Mouse (Mus musculus): ENCODE data around the gene Ppcdc. TPM values are rescaled to one million over a fixed set of nuclear protein-coding genes. Genes with fewer than 3 reads are reported as not detected.

Gene Ppcdc
- polyA plus RNA-seq, 1 experiment, result 4.0 TPM

DNA sequence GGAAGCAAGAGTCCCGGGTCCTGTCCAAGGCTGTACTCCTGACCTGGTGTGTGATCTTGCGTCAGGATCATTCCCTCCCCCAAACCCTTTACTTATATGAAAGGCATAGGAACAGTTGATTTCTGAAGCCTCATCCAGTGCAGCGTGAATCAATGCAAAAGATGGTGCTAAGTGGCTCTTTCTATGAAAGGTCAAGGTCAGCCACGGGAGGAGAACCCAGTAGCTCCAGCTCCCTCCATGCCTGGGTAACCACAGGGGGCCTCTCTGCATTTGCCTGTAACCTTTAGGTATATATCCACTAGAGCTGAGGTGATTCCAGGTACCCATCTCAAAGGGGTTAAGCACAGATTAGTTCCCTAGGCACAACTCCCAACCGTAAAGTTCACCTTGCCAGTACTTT, 3.8 kb downstream of the Ppcdc start:
- TF ChIP-seq GATA1 (IDR thresholded peaks at IDR 0.05; ENCODE audit: low read length), result no peak

DNA sequence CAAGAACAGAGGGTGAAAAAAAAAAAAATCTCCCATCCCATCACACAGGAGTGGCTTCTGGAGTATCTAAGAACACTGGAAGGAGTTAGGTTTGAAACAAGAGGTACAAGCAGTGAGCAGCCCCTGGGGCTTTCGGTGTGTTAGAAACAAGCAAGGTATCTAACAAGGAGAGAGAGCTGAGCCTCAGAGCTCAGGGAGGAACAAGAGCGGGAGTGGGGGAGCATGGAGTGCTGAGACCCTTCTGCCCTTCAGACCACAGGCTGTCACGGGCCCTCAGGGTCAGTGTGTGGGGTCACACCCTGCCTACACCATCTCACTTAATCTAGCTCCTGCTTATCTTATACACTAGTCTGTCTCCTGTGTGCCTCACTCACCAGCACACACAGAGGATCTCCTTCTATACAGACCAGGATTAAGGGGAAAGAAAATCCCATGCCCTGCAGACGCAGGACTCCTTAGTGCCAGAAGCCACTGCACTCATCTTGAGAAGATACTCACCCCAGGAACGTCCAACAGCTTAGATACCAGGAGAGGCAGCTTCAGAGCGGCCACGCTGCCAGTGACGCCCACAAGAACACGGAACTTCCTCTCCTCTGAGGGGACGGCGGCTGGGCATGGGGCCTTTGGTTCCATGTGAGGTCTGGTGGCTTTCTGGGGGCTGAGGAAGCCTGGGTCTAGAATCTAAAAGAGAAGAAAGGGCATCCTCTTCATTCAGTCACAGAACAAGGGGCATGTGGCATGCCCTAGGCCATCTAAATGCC, 5.3 kb downstream of the Ppcdc start:
- TF ChIP-seq GATA1 (IDR thresholded peaks at IDR 0.05; ENCODE audit: low read length), result no peak

DNA sequence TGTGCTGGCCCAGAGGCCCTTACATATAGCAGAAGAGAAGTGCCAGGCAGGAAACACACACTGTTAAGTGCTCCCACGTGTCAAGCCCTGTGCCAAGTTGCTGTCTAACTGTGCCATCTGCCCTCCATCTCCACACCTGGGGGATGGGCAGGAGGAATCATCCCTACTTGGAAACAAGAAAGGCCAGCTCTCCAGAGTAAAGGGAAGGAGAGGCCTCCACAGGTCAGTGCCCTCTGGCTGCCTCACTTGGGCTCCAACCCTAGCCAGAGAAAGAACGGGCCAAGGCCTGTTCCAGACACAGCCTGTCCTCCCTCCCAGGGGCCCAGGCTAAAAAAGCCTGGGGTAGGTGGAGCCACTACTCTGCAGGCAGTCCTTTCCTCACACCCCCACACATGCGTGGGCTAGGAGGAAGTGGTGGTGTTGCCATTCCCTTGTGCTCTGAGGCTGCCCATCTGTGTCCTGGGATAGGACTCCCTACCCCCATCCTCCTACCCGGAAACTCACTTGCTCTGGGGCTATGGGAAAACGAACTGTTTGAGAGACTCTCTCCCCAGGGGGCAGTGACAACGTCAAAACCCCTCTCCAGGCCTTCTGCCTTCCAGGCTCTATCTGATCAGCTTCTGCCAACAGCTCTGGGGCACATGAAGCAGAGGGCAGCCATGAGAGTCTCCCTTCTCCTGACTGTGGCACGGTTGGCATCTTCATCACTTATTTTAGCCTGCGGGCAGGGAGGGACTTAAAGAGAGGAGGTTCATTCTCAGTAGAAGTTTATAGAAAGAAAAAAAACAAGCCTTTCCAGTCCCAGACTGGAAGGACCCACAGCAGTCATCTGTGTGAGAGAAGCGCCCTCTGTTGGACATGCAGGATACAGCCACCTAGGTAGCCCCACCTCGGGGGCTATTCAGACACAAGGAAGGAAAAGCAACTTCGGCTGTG, 6.6 kb downstream of the Ppcdc start:
- TF ChIP-seq GATA1 (IDR thresholded peaks at IDR 0.05; ENCODE audit: low read length), result no peak

DNA sequence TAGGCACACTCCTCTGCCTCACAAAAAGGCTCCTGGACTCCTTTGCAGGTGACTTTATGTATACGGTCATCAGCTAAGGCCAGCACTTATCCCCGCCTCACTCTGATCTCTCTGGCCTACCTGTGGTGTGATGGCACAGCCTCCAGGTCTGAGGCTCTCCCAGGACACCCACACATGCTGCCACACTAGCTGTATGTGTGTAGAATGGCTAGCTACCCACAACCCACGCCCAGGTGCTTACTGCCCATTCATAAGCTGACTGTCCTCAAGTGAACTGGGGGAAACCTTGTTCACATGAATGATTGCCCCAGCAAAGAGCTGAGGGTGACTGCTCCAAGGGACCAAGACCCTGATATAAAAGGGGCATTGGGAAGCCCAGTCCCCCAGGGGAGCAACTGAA, 7.4 kb downstream of the Ppcdc start:
- no peak for TF ChIP-seq GATA1 (IDR thresholded peaks at IDR 0.05; ENCODE audit: low read length)

DNA sequence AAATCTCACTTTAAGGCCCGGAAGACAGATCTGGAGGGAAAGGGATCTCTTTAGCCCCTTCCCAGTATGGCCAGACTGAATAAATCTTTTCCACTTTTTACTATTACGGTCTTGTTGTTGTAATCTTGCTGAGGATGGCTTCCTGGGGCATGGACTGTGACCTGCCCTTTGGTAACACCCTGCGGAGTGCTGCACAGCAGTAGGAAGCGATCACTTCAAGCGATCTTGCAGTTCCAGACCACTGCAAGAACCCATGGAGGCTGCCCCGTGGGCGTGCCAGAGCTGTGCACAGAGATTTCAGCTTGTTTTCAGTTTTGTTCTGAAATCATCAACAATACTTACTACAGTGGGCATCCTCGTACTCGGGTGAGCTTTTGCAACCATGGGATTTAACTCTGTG, 8.7 kb downstream of the Ppcdc start:
- no peak for TF ChIP-seq GATA1 (IDR thresholded peaks at IDR 0.05; ENCODE audit: low read length)

DNA sequence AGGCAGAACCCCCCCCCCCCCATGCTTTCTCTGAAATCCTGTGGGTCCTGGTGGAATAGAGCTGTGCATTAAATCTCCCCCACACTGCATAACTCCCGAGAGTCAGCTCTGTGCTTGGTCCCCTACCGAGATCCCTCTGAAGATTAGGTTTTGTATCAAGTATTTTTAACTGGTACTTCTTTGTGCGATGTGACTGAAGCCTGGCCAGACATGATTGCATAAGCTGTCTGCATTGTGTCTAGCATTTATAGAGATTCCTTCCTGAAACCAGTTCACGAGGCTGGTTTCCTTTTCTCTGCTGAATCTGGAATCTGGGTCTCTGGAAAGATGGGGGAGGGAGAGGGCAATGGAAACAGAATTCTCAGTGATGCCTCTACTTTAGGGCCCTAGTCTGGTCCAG, 11.5 kb downstream of the Ppcdc start:
- TF ChIP-seq GATA1 (IDR thresholded peaks at IDR 0.05; ENCODE audit: low read length), result no peak

DNA sequence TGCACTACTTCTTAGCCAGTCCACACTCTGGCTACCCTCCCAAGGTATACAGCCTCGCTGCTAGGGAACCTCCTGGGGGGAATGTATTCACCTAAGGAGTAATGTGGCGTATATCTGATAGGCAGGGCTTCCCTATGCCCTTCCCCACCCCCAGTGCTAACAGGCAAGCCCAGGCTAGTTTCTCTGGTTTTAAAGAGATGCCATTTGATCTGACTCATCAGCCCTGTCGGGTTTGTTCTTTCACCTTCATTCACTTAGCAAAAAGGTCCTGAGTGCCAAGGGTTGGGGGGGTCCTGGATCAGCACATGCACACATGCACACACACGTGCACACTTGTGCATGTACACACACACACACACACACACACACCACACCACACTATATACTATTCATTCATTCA, 12.0 kb downstream of the Ppcdc start:
- no peak for TF ChIP-seq GATA1 (IDR thresholded peaks at IDR 0.05; ENCODE audit: low read length)

DNA sequence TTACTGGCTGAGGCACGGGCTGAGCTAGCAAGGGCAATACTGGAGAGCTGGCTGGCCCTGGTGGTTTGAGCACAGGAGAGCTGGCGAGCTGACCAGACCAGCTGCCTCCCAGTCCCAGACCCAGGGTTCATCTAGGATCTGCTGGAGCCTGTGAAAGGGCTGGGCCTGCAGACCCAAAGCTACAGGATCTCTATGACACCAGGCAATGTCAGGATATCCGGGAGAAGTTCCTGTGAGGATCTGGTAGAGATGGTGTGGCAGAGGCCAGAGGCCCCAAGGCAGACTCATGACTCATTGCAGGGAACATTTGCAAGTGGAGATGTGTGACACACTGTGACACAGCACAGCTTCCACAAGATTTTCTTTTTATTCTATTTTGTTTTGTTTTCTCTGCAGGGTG, 14.8 kb downstream of the Ppcdc start:
- TF ChIP-seq GATA1 (IDR thresholded peaks at IDR 0.05; ENCODE audit: low read length), result no peak

DNA sequence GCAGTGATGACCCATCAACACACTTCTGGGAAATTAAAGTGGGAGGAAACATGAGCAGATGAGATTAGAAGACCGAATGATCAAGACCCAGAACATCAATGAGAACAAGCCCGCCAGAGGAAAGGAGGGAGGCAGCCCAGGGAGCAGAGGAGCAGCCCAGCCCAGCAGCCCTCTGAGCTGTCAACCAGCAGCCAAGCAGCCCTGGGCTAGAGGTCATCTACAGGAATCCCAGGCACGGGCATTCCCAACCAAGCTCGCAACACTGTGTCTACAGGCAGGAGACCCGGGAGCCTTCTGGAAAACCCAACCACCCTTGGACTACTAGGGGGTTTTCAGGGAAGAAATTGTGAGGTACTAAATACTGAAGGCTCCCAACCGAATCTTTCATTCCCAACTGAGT, 15.9 kb downstream of the Ppcdc start:
- TF ChIP-seq GATA1 (IDR thresholded peaks at IDR 0.05; ENCODE audit: low read length), result no peak

DNA sequence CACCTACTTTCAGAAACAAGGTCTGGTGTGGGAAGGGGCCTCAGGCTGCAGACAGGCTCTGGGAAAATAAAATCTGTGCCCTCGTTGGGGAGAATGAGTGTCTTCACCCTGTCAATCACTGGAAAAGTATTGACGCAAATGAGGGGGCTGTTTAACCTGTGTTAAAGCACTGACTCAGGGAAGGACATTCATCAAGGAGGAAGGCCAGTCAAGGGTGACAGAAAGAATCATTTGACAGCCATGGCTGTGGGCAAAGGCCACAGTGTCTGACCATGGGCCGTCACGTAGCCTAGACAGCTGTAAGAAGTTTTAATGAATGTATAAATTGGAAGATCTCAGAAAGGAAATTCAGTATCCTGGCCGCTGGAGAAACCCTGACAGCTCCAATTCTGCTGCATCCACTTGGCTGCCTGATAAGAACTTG, 18.2 kb downstream of the Ppcdc start:
- no peak for TF ChIP-seq GATA1 (IDR thresholded peaks at IDR 0.05; ENCODE audit: low read length)

DNA sequence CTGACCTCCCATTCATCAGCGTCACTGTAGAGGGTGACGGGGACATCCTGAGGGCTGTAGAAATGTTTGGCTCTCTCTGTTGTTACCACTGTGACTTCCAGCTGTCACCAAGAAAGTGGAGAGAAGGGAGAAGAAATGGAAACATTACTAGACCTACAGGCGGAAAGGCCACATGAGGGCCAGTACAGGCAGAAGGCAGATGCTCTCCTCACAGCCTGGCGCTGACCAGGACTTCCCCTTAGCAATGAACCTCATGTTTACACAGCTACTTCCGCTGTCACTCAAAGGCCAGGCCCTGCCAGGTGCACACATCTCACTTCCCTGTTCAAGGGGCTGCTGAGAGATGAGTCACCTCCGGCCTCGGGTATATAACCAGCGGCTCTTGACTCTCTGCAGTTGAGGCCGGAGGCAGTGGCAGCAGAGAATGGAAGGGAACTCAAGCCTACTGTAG, 18.8 kb downstream of the Ppcdc start:
- TF ChIP-seq GATA1 (IDR thresholded peaks at IDR 0.05; ENCODE audit: low read length), result no peak

DNA sequence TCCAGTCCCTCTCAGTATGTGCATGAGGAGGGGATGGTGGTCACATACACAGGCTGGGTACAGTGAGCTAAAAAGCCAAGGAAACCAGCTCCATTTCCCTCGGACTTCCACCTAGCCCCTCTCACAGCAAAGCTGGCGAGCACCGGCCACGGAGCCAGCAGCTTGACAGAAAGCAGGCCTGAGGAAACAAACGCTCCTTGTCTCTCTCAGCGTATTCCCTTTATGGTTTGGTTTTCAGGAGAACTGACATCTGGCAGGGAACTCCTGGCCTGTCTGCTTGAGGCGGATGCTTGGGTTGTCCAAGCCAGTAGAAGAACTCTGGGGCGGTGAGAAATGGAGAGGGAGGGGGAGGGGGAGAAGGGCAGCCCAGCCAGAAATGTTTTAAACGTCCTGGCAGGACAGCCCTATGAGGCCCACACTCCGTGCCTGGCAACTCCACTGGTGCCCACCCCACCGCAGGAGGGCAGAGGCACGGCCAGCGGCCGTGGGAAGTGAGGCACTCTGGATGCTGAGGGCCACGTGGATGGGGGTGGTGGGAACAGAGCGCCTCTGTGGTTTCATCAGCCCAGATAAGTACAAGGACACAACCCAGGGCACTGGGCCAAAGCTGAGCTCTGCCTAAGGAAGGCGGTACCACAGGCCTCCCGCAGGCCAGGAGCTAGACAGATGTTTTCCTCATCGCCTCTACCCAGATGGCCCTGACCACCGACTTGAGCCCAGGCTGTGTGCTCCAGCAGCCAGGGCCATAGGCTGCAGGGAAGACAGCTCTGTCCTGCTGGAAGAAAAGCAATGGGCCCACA, 19.4 kb downstream of the Ppcdc start:
- TF ChIP-seq GATA1 (IDR thresholded peaks at IDR 0.05; ENCODE audit: low read length), result no peak

DNA sequence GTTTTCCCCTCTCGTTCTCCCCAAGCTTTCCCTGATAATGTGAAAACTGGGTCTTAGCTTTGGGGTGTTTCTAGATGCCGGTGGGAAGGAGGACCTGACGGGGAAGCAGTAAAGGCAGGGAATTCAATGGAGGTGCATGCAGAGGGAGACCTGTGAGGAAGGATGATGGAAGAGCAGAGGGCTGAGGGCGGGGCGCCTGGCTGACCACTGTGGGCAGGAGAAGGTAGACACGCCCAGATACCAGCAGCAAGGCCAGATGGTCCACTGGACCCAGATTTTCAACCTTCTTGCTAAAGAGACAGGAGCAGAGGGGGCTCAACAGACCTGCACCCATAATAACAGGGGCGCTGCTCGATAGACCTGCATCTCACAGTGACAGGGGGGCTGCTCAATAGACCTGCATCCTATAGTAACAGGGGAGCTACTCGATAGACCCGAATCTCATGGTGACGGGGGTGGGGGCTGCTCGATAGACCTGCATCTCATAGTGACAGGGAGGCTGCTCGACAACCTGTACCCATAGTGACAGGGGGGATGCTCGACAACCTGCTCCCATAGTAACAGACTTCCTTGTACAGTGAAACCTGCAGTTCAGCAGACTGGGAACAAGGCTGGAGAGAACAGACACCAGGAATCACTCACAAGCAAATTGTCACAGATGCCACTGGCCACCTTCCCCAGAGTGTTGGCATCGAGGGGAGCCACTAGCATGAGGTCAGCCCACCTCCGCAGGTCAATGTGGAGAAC, 20.2 kb downstream of the Ppcdc start:
- no peak for TF ChIP-seq GATA1 (IDR thresholded peaks at IDR 0.05; ENCODE audit: low read length)

DNA sequence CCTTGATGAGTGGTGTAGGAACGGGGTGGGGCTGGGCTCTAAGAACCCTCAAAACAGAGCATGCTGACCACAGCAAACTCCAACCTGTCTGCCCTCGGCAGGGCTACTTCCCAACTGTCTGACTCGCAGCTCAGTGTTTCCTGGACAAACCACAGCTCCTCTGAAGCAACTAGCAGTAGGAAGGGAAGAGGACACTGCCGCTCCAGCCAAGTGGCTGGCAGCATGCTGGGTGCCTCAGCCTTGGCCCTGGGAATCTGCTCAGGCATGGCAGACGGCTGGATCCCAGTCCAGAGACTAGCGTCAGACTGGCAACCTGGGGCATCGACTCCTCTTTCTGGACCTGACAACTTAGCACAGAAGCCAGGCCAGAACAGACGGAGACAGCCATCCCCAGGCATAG, 22.6 kb downstream of the Ppcdc start:
- TF ChIP-seq GATA1 (IDR thresholded peaks at IDR 0.05; ENCODE audit: low read length), result no peak

Measured in G1E-ER4 (cell line).